Mouse (Mus musculus) hindbrain, embryonic 10.5 days (tissue): ENCODE measurements around the gene Slc25a39. TPM values are rescaled to one million over a fixed set of nuclear protein-coding genes. Genes with fewer than 3 reads are reported as not detected.
"Not testable (repeated sequence)": the region's sequence is repeated elsewhere in the genome, so short reads cannot be mapped to it uniquely, and the experiment has no call there.

Experiments used
- DNase-seq: peaks from one replicate; pipeline ENCODE4 v3.0.0-alpha.2; 2017; ENCODE audit warnings: low spot score
- H3K27ac ChIP-seq: fragments of 300-500 bp; sonication (generic); 2 replicates; pipeline ENCODE4 v1.5.1; 2016; ENCODE audit warnings: mild to moderate bottlenecking, moderate library complexity
- H3K27me3 ChIP-seq: fragments of 300-500 bp; sonication (generic); 2 replicates; pipeline ENCODE4 v1.6.1; 2016; ENCODE audit warnings: mild to moderate bottlenecking; ENCODE audit not compliant: poor library complexity, insufficient read depth, severe bottlenecking
- H3K36me3 ChIP-seq: fragments of 300-500 bp; sonication (generic); 2 replicates; pipeline ENCODE4 v1.6.1; 2016; ENCODE audit warnings: mild to moderate bottlenecking, moderate library complexity
- H3K4me1 ChIP-seq: fragments of 300-500 bp; sonication (generic); replicated peaks from 2 replicates; pipeline ENCODE4 v1.6.1; 2016; ENCODE audit warnings: mild to moderate bottlenecking
- H3K4me3 ChIP-seq: fragments of 300-500 bp; sonication (generic); 2 replicates; pipeline ENCODE4 v1.5.1; 2016; ENCODE audit warnings: mild to moderate bottlenecking, moderate library complexity
- H3K9me3 ChIP-seq: fragments of 300-500 bp; sonication (generic); 2 replicates; pipeline ENCODE4 v1.6.1; 2016; ENCODE audit warnings: mild to moderate bottlenecking, moderate library complexity
- WGBS: fragments of 180-500 bp; shearing (Covaris S2); methylation state at CpG from one replicate; pipeline ENCODE4 v1.1.7; 2016; 5-methylcytosine and 5-hydroxymethylcytosine counted together
- polyA plus RNA-seq: library from polyadenylated mRNA; unstranded; fragments of >200 nt; fragmentation: Nextera tagmentation; extraction: Ambion mirVana; gene quantifications from 2 replicates; pipeline ENCODE4 v1.2.1, GENCODE M21; 2016

Slc25a39 gene
- polyA plus RNA-seq, 1 experiment from 2014 or later: 236 TPM

DNA sequence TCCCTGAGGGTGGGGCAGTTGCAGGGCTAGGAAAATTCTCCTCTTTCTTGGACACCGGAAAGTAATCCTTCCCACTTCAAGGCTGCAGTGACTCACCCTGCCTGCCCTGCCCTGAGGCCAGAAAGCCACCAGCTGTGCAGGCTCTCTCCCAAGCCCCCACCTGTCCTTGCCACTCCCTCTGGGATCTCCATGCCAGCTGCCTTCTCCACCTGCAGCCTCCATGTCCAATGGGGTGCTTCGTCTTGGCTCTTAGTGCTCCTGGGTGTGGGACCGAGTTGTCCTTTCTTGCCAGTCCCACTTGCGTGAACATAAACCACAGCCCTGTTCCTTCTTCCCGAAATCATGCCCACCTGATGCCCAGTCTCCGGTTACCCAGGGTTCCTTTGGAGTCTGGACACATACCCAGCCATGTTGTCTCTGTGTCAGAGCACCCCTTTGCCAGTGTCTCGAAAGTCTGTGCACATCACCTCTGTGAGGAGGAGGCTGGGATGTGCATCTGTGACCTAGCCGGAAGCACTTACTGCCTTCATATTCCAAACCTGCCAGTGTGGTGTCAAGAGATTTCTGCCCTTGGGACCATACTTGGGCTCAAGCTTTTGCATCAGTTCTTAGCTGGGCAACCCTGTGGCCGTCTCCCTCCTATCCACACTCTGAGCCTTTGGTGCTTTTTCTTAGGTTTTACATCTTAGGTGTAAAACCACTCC, 13.2 kb downstream of the Slc25a39 start:
- H3K4me3 ChIP-seq: peak overlapping the region; percentile 65
- WGBS: 78% methylated on average over 9 of the region's 9 CpGs
- peaks cover 62% of the 10 kb centered on the region for H3K4me1 ChIP-seq
- peaks cover 10% of the 10 kb centered on the region; the same call in 1 of the 2 replicates for H3K36me3 ChIP-seq
- H3K27ac ChIP-seq: peak overlapping the region; percentile 88
- H3K27me3 ChIP-seq: peaks cover 57% of the 10 kb centered on the region
- no peak for DNase-seq
- H3K9me3 ChIP-seq: no peaks in the 10 kb centered on the region

DNA sequence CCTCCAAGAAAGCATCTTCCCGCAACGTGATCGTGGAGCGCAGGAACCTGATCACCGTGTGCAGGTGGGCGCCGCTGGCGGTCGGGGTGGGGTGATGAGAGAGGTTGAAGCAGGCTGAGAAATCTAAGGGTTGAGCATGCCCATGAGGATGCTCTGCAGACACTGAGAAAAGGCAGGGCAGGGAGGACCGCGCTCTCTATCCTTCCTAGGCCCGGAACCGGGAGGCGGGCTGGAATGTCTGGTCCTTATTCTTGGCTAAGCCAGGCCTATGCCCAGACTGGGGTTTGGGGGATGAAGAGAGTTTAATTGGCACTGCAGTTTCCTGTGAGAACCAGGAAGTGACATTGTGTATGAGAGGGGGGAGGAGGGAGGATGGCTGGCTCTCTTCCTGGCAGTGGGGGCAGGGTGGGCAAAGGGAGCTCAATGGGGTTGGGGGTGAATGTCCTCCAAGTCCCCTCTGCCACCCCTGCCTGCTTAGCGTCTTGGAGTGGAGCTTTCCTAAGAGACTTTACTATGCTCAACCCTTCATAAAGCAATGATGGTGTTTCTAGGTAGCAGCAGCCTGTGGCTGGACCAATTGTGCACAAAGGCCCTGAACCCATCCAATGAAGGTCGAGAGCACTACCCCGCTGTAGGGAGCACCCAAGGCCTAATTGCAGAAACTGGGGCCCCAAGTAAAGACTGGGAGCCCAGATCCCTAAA, 13.9 kb downstream of the Slc25a39 start:
- Histone ChIP-seq H3K4me1 (peaks cover 55% of the 10 kb centered on the region), H3K27me3 (peaks cover 50% of the 10 kb centered on the region), H3K27ac (peak overlapping the region; percentile 88), H3K36me3 (peaks cover 3% of the 10 kb centered on the region; the same call in 1 of the 2 replicates), H3K9me3 (no peaks in the 10 kb centered on the region), H3K4me3 (peak overlapping the region; percentile 65)
- WGBS: 12% methylated on average over 17 of the region's 17 CpGs
- DNase-seq: no peak

DNA sequence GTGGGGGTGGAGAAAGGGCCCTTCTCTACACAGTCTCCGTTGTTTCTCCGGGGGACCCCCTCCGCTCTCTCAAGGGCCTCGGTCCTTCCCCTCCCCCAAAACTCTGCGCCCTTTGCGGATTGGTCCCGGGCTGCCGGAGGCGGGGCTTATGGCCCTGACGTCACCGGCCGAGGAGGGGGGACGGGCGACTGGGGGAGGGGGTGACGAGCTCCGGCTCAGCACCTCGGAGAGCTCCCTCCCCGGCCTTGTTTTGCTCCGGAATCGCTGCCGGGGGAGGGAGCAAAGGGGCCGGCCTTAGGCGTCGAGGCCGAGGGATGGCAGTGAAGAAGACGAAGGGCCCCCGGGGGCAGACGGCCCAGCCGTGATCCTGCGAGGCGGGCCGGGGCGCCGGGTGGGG, 14.5 kb downstream of the Slc25a39 start, which contains the start of gene Rundc3a:
Gene Rundc3a, plus strand, starts transcription at position 166 of the 397 bp plus-strand sequence.
- peak; percentile 93 for DNase-seq
- Histone ChIP-seq H3K27ac (peak within 1 kb of the TSS; percentile 88), H3K4me1 (peaks cover 55% of the 10 kb centered on the region), H3K36me3 (no peaks in the 10 kb centered on the region), H3K27me3 (peaks cover 44% of the 10 kb centered on the region), H3K9me3 (no peaks in the 10 kb centered on the region), H3K4me3 (peak within 1 kb of the TSS; percentile 65)
- under 1% methylated on average over 34 of the region's 34 CpGs for WGBS

DNA sequence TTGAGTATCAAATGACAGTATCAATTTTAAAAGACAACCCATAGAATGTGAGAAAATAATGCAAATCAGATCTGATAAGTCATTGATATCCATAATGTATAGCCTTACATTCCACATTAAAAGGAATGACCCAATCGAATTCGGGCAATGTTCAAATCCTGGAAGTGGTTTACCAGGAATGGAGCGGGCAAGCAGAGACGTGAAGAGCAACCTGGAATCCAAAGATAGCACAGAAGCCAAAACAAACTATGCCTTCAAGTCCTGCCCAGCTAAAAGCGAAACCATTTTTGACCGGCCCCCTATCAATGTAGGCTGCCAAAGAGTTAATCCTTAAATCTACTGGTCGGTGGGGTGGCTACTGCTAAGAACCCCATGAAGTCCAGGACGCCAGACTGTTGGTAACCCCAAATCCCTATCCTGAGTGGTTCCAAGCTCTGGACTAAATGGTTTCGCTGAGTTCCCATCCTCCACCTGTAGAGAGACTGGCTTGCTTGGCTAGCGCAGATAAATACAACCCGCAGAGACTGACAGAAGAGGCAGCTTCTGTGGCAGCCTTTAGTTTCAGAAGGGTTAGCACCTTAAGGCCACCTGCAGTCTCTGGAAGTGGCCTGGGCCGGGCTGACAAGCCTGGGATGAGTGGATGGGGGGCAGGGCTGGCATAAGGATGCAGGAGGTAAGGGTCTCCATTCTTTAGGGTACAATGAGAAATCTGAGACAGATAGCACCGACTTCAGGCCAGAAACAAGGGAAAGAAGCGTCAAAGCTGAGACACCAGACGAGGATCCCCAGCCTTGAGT, 15.1 kb downstream of the Slc25a39 start:
- peaks cover 38% of the 10 kb centered on the region for H3K27me3 ChIP-seq
- WGBS: 19% methylated on average over 15 of the region's 15 CpGs
- H3K4me3 ChIP-seq: peak overlapping the region; percentile 65
- H3K4me1 ChIP-seq: peaks cover 52% of the 10 kb centered on the region
- no peaks in the 10 kb centered on the region for H3K36me3 ChIP-seq
- DNase-seq: no peak
- no peaks in the 10 kb centered on the region for H3K9me3 ChIP-seq
- H3K27ac ChIP-seq: peak overlapping the region; percentile 88

DNA sequence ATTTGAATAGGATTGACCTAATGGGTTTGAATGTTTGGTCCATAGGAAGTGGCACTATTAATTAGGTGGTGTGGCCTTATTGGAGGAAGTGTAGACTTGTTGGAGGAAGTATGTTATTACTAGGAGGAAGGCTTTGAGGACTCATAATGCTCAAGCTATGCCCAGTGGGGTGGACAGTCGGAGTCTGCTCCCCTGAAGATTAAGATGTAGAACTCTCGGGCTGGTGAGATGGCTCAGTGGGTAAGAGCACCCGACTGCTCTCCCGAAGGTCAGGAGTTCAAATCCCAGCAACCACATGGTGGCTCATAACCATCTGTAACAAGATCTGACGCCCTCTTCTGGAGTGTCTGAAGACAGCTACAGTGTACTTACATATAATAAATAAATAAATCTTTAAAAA, 18.3 kb downstream of the Slc25a39 start:
- WGBS: 92% methylated on average over 4 of the region's 5 CpGs
- H3K4me3 ChIP-seq, DNase-seq, H3K27ac ChIP-seq, H3K27me3 ChIP-seq, H3K9me3 ChIP-seq, H3K36me3 ChIP-seq: not testable (repeated sequence)
- H3K4me1 ChIP-seq: peaks cover 21% of the 10 kb centered on the region

DNA sequence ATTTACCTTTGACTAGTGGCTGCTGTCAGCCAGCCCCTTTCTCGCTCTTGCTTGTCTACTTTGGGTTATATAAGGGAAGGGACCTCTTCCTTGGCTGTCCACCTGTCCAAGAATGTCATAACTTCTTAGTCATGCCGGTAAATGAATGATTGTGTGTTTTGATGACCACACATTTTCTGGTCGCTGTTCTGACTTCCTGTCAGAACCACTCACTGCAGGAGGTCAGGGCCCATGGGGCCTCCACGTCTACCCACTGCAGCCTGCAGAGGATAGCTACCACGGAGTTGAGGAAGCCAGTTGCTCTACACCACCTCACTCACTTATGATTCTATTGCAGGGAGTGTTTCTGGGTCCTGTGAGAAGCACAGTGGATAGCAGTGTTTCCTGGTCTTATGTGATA, 21.6 kb downstream of the Slc25a39 start:
- Histone ChIP-seq H3K9me3 (no peaks in the 10 kb centered on the region), H3K4me3 (no peak overlapping the region), H3K36me3 (no peaks in the 10 kb centered on the region), H3K4me1 (peaks cover 7% of the 10 kb centered on the region; the same call in 1 of the 2 replicates), H3K27me3 (no peaks in the 10 kb centered on the region; the same call in 1 of the 2 replicates), H3K27ac (no peak overlapping the region)
- 64% methylated on average over 5 of the region's 5 CpGs for WGBS
- DNase-seq: no peak

DNA sequence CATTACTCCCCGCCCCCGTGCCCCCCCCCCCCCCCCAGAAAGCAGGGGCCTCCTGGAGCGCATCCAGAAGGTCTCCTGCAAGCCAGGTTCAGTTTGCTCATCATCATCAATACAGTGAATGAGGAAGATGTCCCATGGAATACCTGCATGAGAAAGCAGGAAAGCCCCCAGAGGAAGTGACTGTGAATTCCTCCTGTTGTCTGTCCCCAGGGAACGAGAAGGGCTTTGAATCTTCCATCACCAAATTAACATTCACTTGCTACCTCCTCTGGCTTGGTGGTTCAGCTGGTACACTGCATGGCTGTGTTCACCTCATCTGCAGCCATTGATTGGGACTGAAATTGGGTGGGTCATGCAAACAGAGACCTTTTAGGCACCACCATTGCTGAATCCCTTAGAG, 22.7 kb downstream of the Slc25a39 start:
- no peak overlapping the region for H3K4me3 ChIP-seq
- no peaks in the 10 kb centered on the region for H3K9me3 ChIP-seq
- no peak overlapping the region for H3K27ac ChIP-seq
- peaks cover 7% of the 10 kb centered on the region; the same call in 1 of the 2 replicates for H3K4me1 ChIP-seq
- no peak for DNase-seq
- WGBS: 55% methylated on average over 4 of the region's 4 CpGs
- no peaks in the 10 kb centered on the region for H3K36me3 ChIP-seq
- no peaks in the 10 kb centered on the region for H3K27me3 ChIP-seq

DNA sequence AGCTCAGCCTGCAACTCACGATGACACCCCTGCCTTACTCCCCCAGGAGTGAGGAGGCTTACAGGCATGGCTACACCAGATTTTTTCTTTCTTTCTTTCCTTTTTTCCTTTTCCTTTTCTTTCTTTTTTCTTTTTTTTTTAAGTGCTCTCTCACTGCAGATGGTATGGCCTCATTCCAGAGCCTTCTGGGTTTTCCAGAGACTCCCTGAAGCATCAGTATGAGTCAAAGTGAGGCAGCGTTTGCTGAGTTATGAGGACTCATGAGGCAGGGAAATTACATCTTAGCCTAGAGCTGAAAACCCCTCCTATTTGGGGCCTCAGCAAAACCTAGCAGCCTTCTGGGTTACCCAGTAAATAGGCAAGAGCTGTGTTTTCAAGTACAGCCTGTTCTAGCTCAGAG, 23.3 kb downstream of the Slc25a39 start:
- no peak for DNase-seq
- WGBS: 87% methylated on average over 2 of the region's 2 CpGs

DNA sequence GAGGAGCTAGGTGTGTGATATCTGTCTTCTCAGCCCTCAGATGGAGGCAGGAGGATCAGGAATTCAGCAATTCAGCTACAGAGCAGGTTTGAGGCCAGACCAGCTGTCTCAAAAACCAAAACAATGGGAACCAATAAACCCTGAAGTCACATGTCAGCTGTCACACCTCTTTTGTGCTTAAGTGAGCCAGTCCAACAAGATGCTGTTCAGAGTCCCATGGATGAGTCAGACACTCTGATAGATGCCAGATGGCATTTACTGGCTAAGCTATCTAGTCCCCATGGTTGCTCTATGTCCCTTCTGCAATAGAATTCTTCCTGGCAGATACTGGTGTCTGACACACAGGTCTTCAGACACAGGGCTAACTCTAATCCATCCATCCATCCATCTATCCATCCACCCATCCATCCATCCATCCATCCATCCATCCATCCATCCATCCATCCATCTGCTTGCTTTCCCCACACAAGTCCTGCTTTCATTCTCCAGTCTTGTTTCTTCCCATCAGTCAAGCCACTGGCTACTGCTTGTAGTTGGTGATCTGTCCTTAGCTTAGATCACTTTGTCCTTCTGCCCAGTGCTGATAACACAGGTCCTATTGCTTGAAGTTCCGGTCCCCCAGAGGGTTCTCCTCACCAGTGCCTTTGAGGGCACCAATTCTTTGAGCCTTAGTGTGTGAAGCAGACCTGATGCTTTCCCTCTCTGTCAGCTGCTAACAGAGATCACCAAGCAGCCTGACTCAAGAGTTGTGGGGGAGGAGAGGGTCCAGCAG, 24.2 kb downstream of the Slc25a39 start:
- WGBS: 96% methylated on average over 1 of the region's 1 CpGs
- no peaks in the 10 kb centered on the region for H3K36me3 ChIP-seq

More for the DNA sequence above, 23.3 kb downstream of the Slc25a39 start:
- H3K9me3 ChIP-seq: no peaks in the 10 kb centered on the region
- no peaks in the 10 kb centered on the region for H3K36me3 ChIP-seq
- H3K27me3 ChIP-seq: no peaks in the 10 kb centered on the region
- no peak overlapping the region for H3K27ac ChIP-seq
- H3K4me1 ChIP-seq: peaks cover 7% of the 10 kb centered on the region; the same call in 1 of the 2 replicates
- H3K4me3 ChIP-seq: no peak overlapping the region

DNA sequence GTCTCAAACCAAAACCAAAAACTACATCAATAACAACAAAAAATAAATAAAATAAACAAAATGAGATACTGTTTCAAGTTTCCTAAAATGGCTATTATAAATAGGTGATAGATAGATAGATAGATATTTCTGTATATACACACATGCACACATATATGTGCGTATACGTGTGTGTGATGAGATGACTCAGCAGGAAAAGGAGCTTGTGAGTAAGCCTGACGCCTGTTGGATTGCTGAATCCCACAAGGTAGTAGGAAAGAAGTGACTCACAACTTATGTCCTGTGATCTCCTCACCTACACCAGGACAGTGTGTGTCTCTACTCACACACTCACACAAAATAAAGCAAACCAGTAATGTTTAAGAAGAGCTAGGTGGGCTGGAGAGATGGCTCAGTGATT, 25.0 kb downstream of the Slc25a39 start:
- Histone ChIP-seq H3K27ac (no peak overlapping the region), H3K36me3 (no peaks in the 10 kb centered on the region), H3K27me3 (no peaks in the 10 kb centered on the region), H3K9me3 (no peaks in the 10 kb centered on the region), H3K4me3 (no peak overlapping the region), H3K4me1 (peaks cover 7% of the 10 kb centered on the region; the same call in 1 of the 2 replicates)
- 86% methylated on average over 3 of the region's 3 CpGs for WGBS
- no peak for DNase-seq

More for the DNA sequence above, 24.2 kb downstream of the Slc25a39 start:
- peaks cover 7% of the 10 kb centered on the region; the same call in 1 of the 2 replicates for H3K4me1 ChIP-seq
- no peak for DNase-seq
- H3K9me3 ChIP-seq: no peaks in the 10 kb centered on the region
- H3K4me3 ChIP-seq: no peak overlapping the region
- H3K27me3 ChIP-seq: no peaks in the 10 kb centered on the region
- no peak overlapping the region for H3K27ac ChIP-seq

DNA sequence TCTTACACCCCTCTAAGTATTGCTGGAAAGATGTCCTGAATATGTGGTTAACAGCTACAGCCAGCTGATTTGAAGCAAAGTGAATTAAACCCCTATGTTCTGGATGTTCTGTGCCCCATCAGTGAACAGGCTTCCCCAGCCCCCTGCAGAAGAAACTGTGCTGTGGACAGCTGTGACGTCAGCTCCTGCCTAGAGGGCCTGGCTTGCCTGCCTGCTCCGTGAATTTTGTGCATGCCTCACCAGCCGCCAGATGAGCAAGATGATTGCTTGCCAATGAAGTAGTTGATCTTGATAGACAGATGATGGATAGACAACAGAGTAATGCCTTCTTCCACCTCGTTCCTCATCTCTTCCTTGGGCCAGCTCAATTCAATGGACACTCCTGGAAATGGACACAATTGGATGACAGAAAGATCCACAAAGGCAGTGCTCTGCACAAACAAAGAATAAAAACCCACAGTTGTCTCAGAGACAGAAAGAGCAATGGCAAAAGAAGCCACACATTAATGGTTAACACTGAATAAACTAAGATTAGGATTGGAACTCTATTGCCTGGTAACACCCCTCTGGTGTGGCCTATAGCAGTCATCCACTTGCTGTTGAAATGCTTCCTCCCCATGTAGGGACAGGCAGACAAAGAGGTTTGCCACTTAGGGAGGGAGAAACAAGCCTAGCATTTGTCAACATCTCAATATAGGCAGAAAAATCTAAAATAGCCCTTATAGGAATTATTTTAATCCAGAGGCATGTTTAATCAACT, 26.2 kb downstream of the Slc25a39 start:
- H3K27ac ChIP-seq: no peak overlapping the region
- H3K9me3 ChIP-seq: no peaks in the 10 kb centered on the region
- no peak overlapping the region for H3K4me3 ChIP-seq
- H3K36me3 ChIP-seq: no peaks in the 10 kb centered on the region
- peaks cover 10% of the 10 kb centered on the region for H3K4me1 ChIP-seq
- 53% methylated on average over 4 of the region's 4 CpGs for WGBS
- no peak for DNase-seq
- 0 out of 2 replicates have a peak, but pooled peaks cover 2% of the 10 kb centered on the region for H3K27me3 ChIP-seq
